Mouse (Mus musculus) neural tube, embryonic 10.5 days (tissue): ENCODE results near the gene Bmpr1a.
"Not testable (repeated sequence)": the region's sequence is repeated elsewhere in the genome, so short reads cannot be mapped to it uniquely, and the experiment has no call there.

Experiments
- DNase-seq: peaks from one replicate; pipeline ENCODE4 v3.0.0-alpha.2; 2017; ENCODE audit warnings: low spot score; ENCODE audit errors: extremely low spot score

Gene Bmpr1a

GRCm38 (mm10) chr14:34450451-34450850 is 52.7 kb downstream of the Bmpr1a start:
- no peak for DNase-seq

GRCm38 (mm10) chr14:34449807-34450206 is 53.3 kb downstream of the Bmpr1a start:
- DNase-seq: peak; percentile 41

GRCm38 (mm10) chr14:34448398-34448797 is 54.7 kb downstream of the Bmpr1a start:
- no peak for DNase-seq

GRCm38 (mm10) chr14:34447659-34448058 is 55.5 kb downstream of the Bmpr1a start:
- DNase-seq: no peak

- no peak for DNase-seq
These were observed 56.5 kb downstream of the Bmpr1a start for GRCm38 (mm10) chr14:34446624-34447023.

GRCm38 (mm10) chr14:34445348-34445747 is 57.8 kb downstream of the Bmpr1a start:
- no peak for DNase-seq

GRCm38 (mm10) chr14:34444924-34445323 is 58.2 kb downstream of the Bmpr1a start:
- DNase-seq: no peak

- DNase-seq: no peak
These were observed 58.8 kb downstream of the Bmpr1a start for GRCm38 (mm10) chr14:34444368-34444767.

- no peak for DNase-seq
These were observed 60.6 kb downstream of the Bmpr1a start for GRCm38 (mm10) chr14:34442531-34442930.

GRCm38 (mm10) chr14:34440526-34441066 is 62.5 kb downstream of the Bmpr1a start:
- no peak for DNase-seq

- DNase-seq: no peak
These were observed 74.1 kb downstream of the Bmpr1a start for GRCm38 (mm10) chr14:34429069-34429468.

GRCm38 (mm10) chr14:34428274-34428673 is 74.9 kb downstream of the Bmpr1a start:
- DNase-seq: no peak

- DNase-seq: no peak
These were observed 82.1 kb downstream of the Bmpr1a start for GRCm38 (mm10) chr14:34421078-34421477.

- DNase-seq: no peak
These were observed 85.6 kb downstream of the Bmpr1a start for GRCm38 (mm10) chr14:34417501-34417900.

GRCm38 (mm10) chr14:34416946-34417345 is 86.2 kb downstream of the Bmpr1a start:
- not testable (repeated sequence) for DNase-seq

- no peak for DNase-seq
These were observed 90.8 kb downstream of the Bmpr1a start for GRCm38 (mm10) chr14:34412164-34412896.

- no peak for DNase-seq
These were observed 92.4 kb downstream of the Bmpr1a start for GRCm38 (mm10) chr14:34410716-34411115.

- no peak for DNase-seq
These were observed 99.7 kb downstream of the Bmpr1a start for GRCm38 (mm10) chr14:34403424-34403823.

- DNase-seq: no peak
These were observed 100.3 kb downstream of the Bmpr1a start for GRCm38 (mm10) chr14:34402871-34403270.

- DNase-seq: peak; percentile 61
These were observed 102.0 kb downstream of the Bmpr1a start for GRCm38 (mm10) chr14:34401135-34401534.

- DNase-seq: no peak
These were observed 103.1 kb downstream of the Bmpr1a start for GRCm38 (mm10) chr14:34400021-34400420.

GRCm38 (mm10) chr14:34399301-34399700 is 103.8 kb downstream of the Bmpr1a start:
- no peak for DNase-seq

GRCm38 (mm10) chr14:34398901-34399300 is 104.2 kb downstream of the Bmpr1a start:
- DNase-seq: no peak
